In genomic region chr6:88731991-88732390, GRCm38 (mm10) we compare ENCODE assay signal across 10 mouse cellular contexts. TPM values are rescaled to one million over a fixed set of nuclear protein-coding genes. Genes with fewer than 3 reads are reported as not detected.
DNase-seq lines count a peak whose midpoint lies in the region; ATAC-seq and TF ChIP-seq lines count a peak whose summit lies in the region.
"Had no signal": no experiment of that assay in that cellular context is flagged by ENCODE, and none has a peak within 500 bp of the region (broad histone marks: within the 10 kb centered on the region; RNA-seq: fewer than 3 reads in every experiment).

No protein-coding gene starts in this region.

- H3K4me1 ChIP-seq in hindbrain, embryonic 16.5 days (ENCODE audit: control insufficient read depth, insufficient read depth, low read depth, low read length): peaks cover 14% of the 10 kb centered on the region
- peaks cover 14% of the 10 kb centered on the region for H3K4me1 ChIP-seq in hindbrain, embryonic 14.5 days (replicated peaks; ENCODE audit: control insufficient read depth, insufficient read depth, low read length)
- H3K4me1 ChIP-seq in limb, embryonic 13.5 days: peaks cover 33% of the 10 kb centered on the region
- no peaks in the 10 kb centered on the region; the same call in 1 of the 2 replicates for H3K4me1 ChIP-seq in forebrain, postnatal 0 days (ENCODE audit: insufficient read depth)

- WGBS in hindbrain, embryonic 16.5 days: 67% methylated on average over 3 of the region's 3 CpGs
- 85% methylated on average over 3 of the region's 3 CpGs for WGBS in hindbrain, embryonic 14.5 days
- WGBS in limb, embryonic 13.5 days: 89% methylated on average over 3 of the region's 3 CpGs
- 83% methylated on average over 3 of the region's 3 CpGs for WGBS in forebrain, postnatal 0 days

- H3K9ac ChIP-seq in hindbrain, embryonic 16.5 days (ENCODE audit: low read depth, low read length): no peak overlapping the region
- no peak overlapping the region for H3K9ac ChIP-seq in hindbrain, embryonic 14.5 days
- no peak overlapping the region for H3K9ac ChIP-seq in limb, embryonic 13.5 days
- no peak overlapping the region for H3K9ac ChIP-seq in forebrain, postnatal 0 days
- H3K9ac ChIP-seq: embryonic facial prominence, embryonic 12.5 days had no signal

- DNase-seq in hindbrain, embryonic 14.5 days (ENCODE audit: low spot score): no peak
- DNase-seq in adrenal gland, postnatal 14 days: peak; percentile 90
- DNase-seq in gastrocnemius, postnatal 10 days: peak; percentile 77
- DNase-seq in right cerebral cortex, postnatal 25 days: no peak
- no peak for DNase-seq in forebrain, postnatal 0 days
- DNase-seq in right cerebral cortex, adult 2 months (ENCODE audit: low spot score in 2 of 2): no peak

- H3K4me3 ChIP-seq in hindbrain, embryonic 16.5 days (ENCODE audit: low read length): no peak overlapping the region
- H3K4me3 ChIP-seq in hindbrain, embryonic 14.5 days (replicated peaks; ENCODE audit: low read length): no peak overlapping the region
- no peak overlapping the region for H3K4me3 ChIP-seq in limb, embryonic 13.5 days
- no peak overlapping the region for H3K4me3 ChIP-seq in forebrain, postnatal 0 days (ENCODE audit: low read depth, low read length)
- H3K4me3 ChIP-seq: embryonic facial prominence, embryonic 12.5 days; megakaryocyte, embryonic 14.5 days had no signal

- peak overlapping the region; percentile 3; the same call in 1 of the 2 replicates for H3K27ac ChIP-seq in hindbrain, embryonic 16.5 days (ENCODE audit: low read depth, low read length)
- H3K27ac ChIP-seq in hindbrain, embryonic 14.5 days: no peak overlapping the region
- peak overlapping the region; percentile 76; the same call in 1 of the 2 replicates for H3K27ac ChIP-seq in limb, embryonic 13.5 days
- no peak overlapping the region for H3K27ac ChIP-seq in forebrain, postnatal 0 days (ENCODE audit: low read depth, low read length)
- H3K27ac ChIP-seq: embryonic facial prominence, embryonic 12.5 days had no signal

- no peak for TF ChIP-seq CTCF in forebrain, postnatal 0 days (IDR thresholded peaks at IDR 0.05; ENCODE audit: low read depth)

- H3K27me3 ChIP-seq in hindbrain, embryonic 16.5 days (replicated peaks; ENCODE audit: control insufficient read depth, insufficient read depth, low read length): no peaks in the 10 kb centered on the region
- H3K27me3 ChIP-seq in hindbrain, embryonic 14.5 days (ENCODE audit: control insufficient read depth, insufficient read depth, low read length): no peaks in the 10 kb centered on the region; the same call in 1 of the 2 replicates
- H3K27me3 ChIP-seq in limb, embryonic 13.5 days: peaks cover 2% of the 10 kb centered on the region
- no peaks in the 10 kb centered on the region; the same call in 1 of the 2 replicates for H3K27me3 ChIP-seq in forebrain, postnatal 0 days (ENCODE audit: insufficient read depth, low read length)

- H3K4me2 ChIP-seq in hindbrain, embryonic 16.5 days (ENCODE audit: low read length): no peak overlapping the region
- H3K4me2 ChIP-seq in hindbrain, embryonic 14.5 days (replicated peaks): no peak overlapping the region
- no peak overlapping the region for H3K4me2 ChIP-seq in limb, embryonic 13.5 days (replicated peaks)
- H3K4me2 ChIP-seq in forebrain, postnatal 0 days (ENCODE audit: low read depth): no peak overlapping the region
- H3K4me2 ChIP-seq: embryonic facial prominence, embryonic 12.5 days had no signal

- no peak; the same call in 1 of the 2 replicates for ATAC-seq in hindbrain, embryonic 16.5 days
- ATAC-seq in hindbrain, embryonic 14.5 days (ENCODE audit: low FRiP score): no peak
- ATAC-seq in limb, embryonic 13.5 days (ENCODE audit: low FRiP score, low read depth): no peak
- no peak for ATAC-seq in forebrain, postnatal 0 days

- H3K36me3 ChIP-seq in hindbrain, embryonic 16.5 days (ENCODE audit: control insufficient read depth, insufficient read depth, low read length): no peaks in the 10 kb centered on the region
- no peaks in the 10 kb centered on the region for H3K36me3 ChIP-seq in hindbrain, embryonic 14.5 days (replicated peaks; ENCODE audit: control insufficient read depth, insufficient read depth)
- H3K36me3 ChIP-seq in limb, embryonic 13.5 days: no peaks in the 10 kb centered on the region
- no peaks in the 10 kb centered on the region for H3K36me3 ChIP-seq in forebrain, postnatal 0 days (ENCODE audit: insufficient read depth)
- H3K36me3 ChIP-seq: embryonic facial prominence, embryonic 12.5 days had no signal

- no peaks in the 10 kb centered on the region for H3K9me3 ChIP-seq in hindbrain, embryonic 16.5 days (ENCODE audit: control insufficient read depth, low read length)
- H3K9me3 ChIP-seq in hindbrain, embryonic 14.5 days (ENCODE audit: control insufficient read depth, low read length): no peaks in the 10 kb centered on the region
- no peaks in the 10 kb centered on the region for H3K9me3 ChIP-seq in limb, embryonic 13.5 days
- no peaks in the 10 kb centered on the region for H3K9me3 ChIP-seq in forebrain, postnatal 0 days (ENCODE audit: low read length)
- H3K9me3 ChIP-seq: embryonic facial prominence, embryonic 12.5 days had no signal

RNA-seq across cellular contexts. Expression of gene Mgll, which starts 7.8 kb away (rescaled TPM):
- 79.1 and 96.8 TPM in 2 replicates for polyA plus RNA-seq in hindbrain, embryonic 16.5 days (2015; fragmentation: Nextera tagmentation; extraction: Ambion mirVana)
- 51.1 and 51.3 TPM in 2 replicates for polyA plus RNA-seq in hindbrain, embryonic 14.5 days (2014; fragmentation: Nextera tagmentation; extraction: Ambion mirVana)
- total RNA-seq in adrenal gland, postnatal 14 days (2021): 232 and 279 TPM in 2 replicates
- 10 to 100 TPM; 66.8 to 73.4 TPM for total RNA-seq in gastrocnemius, postnatal 10 days (2021)
- 13.6 and 15.5 TPM in 2 replicates for polyA plus RNA-seq in limb, embryonic 13.5 days (2015; fragmentation: Nextera tagmentation; extraction: Ambion mirVana)
- 35.1 and 37.5 TPM in 2 replicates for total RNA-seq in forebrain, postnatal 0 days (2014; rRNA removed)
- 48.7 and 60.7 TPM in 2 replicates for polyA plus RNA-seq in forebrain, postnatal 0 days (2015; fragmentation: Nextera tagmentation; extraction: Ambion mirVana)

Comparison
In these comparisons a context has a peak if more than half of its experiments do, and no peak if none do; other contexts are left out.
1. H3K27ac ChIP-seq: peak in hindbrain, embryonic 16.5 days (single experiment) and limb, embryonic 13.5 days (single experiment); none in hindbrain, embryonic 14.5 days (single experiment) and forebrain, postnatal 0 days (single experiment).
2. DNase-seq: peak in adrenal gland, postnatal 14 days (single experiment) and gastrocnemius, postnatal 10 days (single experiment); none in hindbrain, embryonic 14.5 days (single experiment), right cerebral cortex, postnatal 25 days (single experiment), forebrain, postnatal 0 days (single experiment) and right cerebral cortex, adult 2 months (0 of 2).